Mouse (Mus musculus) ES-Bruce4 (cell line): ENCODE results near the gene Krtap19-4.

Experiments used
- CTCF ChIP-seq: IDR thresholded peaks from one replicate; pipeline ENCODE4 v1.8.1; 2011; ENCODE audit warnings: low read depth, low read length
- POLR2A ChIP-seq: IDR thresholded peaks from one replicate; pipeline ENCODE4 v1.8.1; 2011; ENCODE audit warnings: low read length; ENCODE audit not compliant: insufficient read depth

GRCm38 (mm10) chr16:88874169-88874568, 10.7 kb downstream of the Krtap19-4 start, which contains the start of gene Krtap19-2:
- TF ChIP-seq POLR2A (no peak), CTCF (no peak)
